Mouse (Mus musculus): Measurements from ENCODE around the gene Rrm2. TPM values are rescaled to one million over a fixed set of nuclear protein-coding genes. Genes with fewer than 3 reads are reported as not detected.
"Not testable (repeated sequence)": the region's sequence is repeated elsewhere in the genome, so short reads cannot be mapped to it uniquely, and the experiment has no call there.

Gene Rrm2
- total RNA-seq, 2 experiments from 2014 or later, result 4.9 to 5.2 TPM

GRCm38 (mm10) chr12:24699578-24699977 is 8.5 kb upstream of the Rrm2 start:
- DNase-seq (ENCODE audit: low spot score in 2 of 2), result no peak
- intact Hi-C loops (cut with DNase I), result no loop called here

DNA sequence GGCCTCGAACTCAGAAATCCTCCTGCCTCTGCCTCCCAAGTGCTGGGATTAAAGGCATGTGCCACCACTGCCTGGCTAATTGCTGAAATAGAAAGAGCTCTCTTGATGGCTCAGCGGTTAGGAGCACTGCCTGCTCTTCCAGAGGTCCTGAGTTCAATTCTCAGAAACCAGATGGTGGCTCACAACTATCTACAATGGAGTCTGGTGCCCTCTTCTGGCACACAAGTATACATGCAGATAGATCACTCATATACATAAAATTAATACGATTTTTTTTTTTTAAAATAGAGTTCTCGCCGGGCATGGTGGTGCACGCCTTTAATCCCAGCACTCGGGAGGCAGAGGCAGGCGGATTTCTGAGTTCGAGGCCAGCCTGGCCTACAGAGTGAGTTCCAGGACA is 6.4 kb upstream of the Rrm2 start:
- intact Hi-C loops (cut with DNase I); DNase-seq (ENCODE audit: low spot score in 2 of 2): not testable (repeated sequence)

- no peak for DNase-seq (ENCODE audit: low spot score in 2 of 2)
- intact Hi-C loops (cut with DNase I), result no loop called here
These were observed 5.0 kb upstream of the Rrm2 start for GRCm38 (mm10) chr12:24703013-24703412.

- intact Hi-C loops (cut with DNase I), result no loop called here
- no peak for DNase-seq (ENCODE audit: low spot score in 2 of 2)
These were observed 2.4 kb upstream of the Rrm2 start for GRCm38 (mm10) chr12:24705502-24706263.

DNA sequence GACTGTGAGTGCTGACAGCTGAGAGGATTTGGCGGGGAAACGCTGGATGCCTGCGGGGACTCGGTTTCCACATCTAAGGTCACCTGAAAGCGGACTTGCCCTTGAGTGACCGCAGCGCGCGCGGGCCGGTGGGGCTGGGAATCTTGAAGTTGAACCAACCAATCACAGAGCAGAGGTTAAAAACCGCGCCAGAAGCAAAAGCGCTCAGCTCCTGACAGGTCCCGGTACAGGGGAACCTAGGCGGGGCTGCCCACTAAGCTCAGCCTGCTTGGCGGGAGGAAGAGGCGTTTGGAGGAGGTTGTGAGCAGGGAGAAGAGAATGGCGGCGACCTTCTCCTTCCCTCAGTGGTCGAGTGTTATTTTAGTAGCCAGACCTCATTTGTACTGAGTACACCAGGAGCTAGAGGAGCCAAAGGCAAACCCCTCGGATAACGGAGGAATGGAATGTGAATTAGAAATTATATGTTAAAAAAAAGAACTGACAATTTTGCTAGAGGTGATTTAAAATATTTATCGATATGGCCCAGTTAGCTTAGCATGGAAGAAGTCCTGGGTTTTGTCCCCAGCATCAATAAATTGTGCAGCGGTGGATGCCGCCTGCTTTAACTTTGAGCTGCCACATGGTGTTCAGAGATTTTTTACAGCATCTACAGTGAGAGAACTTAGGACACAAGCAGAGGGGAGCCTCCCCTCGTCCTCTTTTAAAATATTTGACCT is 1.1 kb upstream of the Rrm2 start:
- DNase-seq (ENCODE audit: low spot score in 2 of 2), result no peak

DNA sequence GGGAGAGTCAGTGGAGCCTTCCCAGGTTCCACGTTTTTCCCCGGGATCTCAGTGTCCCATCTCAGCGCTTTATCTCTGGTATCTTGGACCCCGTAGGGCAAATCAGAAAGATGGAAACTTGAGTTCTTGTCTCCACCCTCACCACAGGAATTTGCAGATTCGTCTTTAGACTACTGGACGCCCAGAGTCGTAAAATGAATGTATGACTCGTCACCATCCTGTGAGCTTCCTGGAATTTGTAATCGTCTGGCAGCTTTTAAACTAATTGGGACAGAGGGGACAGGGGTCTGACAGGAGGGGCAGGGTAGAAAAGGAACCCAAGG is 600 bp upstream of the Rrm2 start:
- no peak for DNase-seq (ENCODE audit: low spot score in 2 of 2)
- intact Hi-C loops (cut with DNase I), result no loop called here

More for the DNA sequence above, 1.1 kb upstream of the Rrm2 start:
- intact Hi-C loops (cut with DNase I), result no loop called here

- no peak for DNase-seq (ENCODE audit: low spot score in 2 of 2)
- intact Hi-C loops (cut with DNase I), result no loop called here
These were observed 780 bp downstream of the Rrm2 start for GRCm38 (mm10) chr12:24708824-24709218.

DNA sequence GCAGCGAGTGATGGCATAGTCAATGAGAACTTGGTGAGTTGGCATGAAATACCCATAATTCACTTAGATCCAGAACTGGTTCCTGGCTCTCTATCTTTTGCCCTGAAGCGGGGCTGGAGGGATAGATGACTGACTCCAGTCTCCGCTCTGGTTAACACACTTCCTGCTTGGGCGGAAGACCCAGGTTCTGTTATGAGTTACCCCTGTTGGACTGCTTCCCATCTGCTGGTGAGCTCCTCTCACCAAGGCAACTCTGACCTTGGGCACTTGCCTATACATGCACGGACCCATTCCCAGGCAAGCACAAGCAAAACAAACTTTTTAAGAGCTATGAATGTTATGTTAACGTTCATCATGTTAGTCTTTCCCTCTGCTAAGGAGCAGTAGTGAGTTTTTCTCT is 1.4 kb downstream of the Rrm2 start:
- intact Hi-C loops (cut with DNase I), result no loop called here
- no peak for DNase-seq (ENCODE audit: low spot score in 2 of 2)

DNA sequence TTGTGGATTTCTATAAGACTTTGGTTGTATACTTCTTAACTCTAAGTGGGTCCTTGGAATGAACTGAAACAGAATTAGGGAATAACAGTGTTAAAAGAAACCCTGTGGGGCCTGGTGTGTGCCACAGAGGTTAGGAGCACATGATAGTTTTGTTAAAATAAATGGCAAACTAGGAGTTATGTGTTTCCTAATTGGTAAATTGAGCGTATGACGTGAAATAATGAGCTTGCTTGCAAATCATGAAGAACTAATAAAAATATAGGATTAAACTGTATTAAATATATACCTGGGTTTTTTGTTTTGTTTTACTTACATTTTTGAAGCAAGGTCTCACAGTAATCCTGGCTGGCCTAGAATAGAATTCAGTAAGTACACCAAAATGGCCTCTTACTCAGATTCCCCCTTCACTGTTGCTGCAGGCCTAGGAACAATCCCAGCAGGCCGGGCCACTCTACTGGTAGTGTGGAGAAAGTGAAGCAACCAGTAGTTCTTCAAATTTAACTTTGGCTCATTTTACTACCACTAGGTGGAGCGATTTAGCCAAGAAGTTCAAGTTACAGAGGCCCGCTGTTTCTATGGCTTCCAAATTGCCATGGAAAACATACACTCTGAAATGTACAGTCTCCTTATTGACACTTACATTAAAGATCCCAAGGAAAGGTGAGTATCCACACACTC is 1.9 kb downstream of the Rrm2 start:
- peak; percentile 67 to 90 for DNase-seq (ENCODE audit: low spot score in 2 of 2)
- intact Hi-C loops (cut with DNase I), result loop anchor here (2.0 to 10.0 kb wide), 2 partner anchors 243 to 1585 kb away; no protein-coding TSS in a partner anchor

DNA sequence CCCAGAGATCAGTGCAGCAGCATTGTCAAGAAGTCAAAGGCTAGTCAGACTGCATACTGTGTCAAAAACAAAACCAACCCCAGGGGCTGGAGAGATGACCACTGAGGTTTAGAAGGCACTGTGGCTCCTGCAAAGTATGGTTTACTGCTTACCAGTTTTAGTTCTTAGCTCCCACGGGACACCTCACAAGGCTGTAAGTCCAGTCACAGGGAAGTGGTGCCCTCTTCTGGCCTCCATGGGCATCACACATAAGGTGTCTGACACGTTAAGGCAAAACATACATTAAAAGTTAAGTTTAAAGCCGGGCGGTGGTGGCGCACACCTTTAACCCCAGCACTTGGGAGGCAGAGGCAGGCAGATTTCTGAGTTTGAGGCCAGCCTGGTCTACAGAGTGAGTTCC is 2.6 kb downstream of the Rrm2 start:
- intact Hi-C loops (cut with DNase I), result loop anchor here (2.0 to 10.0 kb wide), 2 partner anchors 242 to 1584 kb away; no protein-coding TSS in a partner anchor
- DNase-seq (ENCODE audit: low spot score in 2 of 2), result no peak

DNA sequence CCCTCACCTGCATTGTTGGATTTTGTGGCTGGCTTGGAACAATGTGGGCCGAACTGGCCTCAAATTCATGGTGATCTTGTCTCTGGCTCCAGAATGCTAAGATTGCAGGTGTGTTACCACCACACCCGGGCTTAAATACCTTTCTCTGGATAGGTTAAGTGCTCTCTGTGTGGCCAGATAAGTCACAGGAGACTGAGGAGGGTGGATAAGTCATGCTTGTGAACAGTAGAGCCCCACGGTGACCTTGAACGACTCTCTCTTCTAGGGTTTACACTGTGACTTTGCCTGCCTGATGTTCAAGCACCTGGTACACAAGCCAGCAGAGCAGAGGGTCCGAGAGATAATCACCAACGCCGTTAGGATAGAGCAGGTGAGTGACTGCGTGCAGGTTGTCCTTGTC is 4.4 kb downstream of the Rrm2 start:
- no peak for DNase-seq (ENCODE audit: low spot score in 2 of 2)
- intact Hi-C loops (cut with DNase I), result loop anchor here (10.0 kb wide), 1 partner anchor 1582 kb away; no protein-coding TSS in a partner anchor

DNA sequence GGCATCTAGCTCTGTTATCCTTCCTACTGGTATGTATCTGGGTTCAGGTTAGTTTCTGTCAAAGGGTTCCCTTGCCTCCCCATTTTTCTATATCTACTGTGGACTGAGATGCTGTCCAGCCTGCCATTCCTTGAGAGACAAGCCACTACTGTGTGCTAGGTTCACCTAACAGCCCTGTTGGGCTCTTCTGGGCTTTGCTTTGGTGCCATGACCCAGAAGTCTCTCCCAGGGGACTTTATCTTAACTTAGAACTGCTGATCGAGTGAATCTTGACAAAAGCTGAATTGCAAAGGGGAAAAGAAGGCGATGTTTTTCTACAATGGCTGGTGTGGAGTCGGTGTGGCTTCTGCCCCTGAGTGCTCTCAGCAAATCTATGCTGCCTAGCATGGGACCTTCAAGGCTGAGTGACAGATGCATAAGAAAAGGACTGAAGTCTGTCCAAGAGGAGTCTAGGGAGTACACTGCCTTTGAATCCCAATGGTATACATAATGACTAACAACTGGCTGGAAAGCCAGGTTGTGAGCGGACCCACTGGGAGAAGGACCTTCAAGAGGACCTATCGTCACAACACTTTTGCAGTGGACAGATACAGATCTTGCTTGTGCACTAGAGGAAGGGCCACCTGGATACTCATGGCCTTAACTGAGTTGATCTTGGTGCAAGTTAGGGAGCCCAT is 6.7 kb downstream of the Rrm2 start:
- intact Hi-C loops (cut with DNase I), result loop anchor here (5.0 to 10.0 kb wide), 2 partner anchors 118 to 1580 kb away; partner anchors contain the start of gene Mboat2
- DNase-seq (ENCODE audit: low spot score in 2 of 2), result no peak

- no peak for DNase-seq (ENCODE audit: low spot score in 2 of 2)
- intact Hi-C loops (cut with DNase I), result loop anchor here (5.0 to 10.0 kb wide), 2 partner anchors 117 to 1579 kb away; partner anchors contain the start of gene Mboat2
These were observed 7.3 kb downstream of the Rrm2 start for GRCm38 (mm10) chr12:24715268-24715896.

- DNase-seq (ENCODE audit: low spot score in 2 of 2), result peak; percentile 59 to 62
- intact Hi-C loops (cut with DNase I), result loop anchor here (5.0 to 10.0 kb wide), 2 partner anchors 115 to 1578 kb away; partner anchors contain the start of gene Mboat2
These were observed 8.8 kb downstream of the Rrm2 start for GRCm38 (mm10) chr12:24716721-24717301.

DNA sequence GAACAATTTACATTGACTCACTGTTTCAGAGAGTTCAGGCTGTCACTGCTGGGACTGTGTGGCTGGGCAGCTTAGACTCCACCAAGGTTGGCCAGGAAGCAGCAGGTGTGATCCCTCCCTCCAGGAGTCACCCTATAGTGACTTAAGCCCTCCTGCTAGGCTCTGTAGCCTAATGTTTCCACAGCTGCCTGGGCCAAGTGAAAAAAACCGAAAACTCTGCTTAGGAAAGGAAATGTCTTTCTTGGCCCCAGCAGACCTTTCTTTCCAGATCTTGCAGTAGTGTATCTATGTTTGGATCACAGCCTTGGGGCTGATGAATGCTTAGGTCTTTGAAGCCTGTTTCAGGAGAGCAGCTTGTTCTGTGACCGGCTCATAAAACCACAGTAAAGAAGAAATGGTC is 15.4 kb downstream of the Rrm2 start:
- no peak for DNase-seq (ENCODE audit: low spot score in 2 of 2)
- intact Hi-C loops (cut with DNase I), result no loop called here

GRCm38 (mm10) chr12:24723859-24724258 is 15.8 kb downstream of the Rrm2 start:
- no peak for DNase-seq (ENCODE audit: low spot score in 2 of 2)
- intact Hi-C loops (cut with DNase I), result no loop called here

GRCm38 (mm10) chr12:24724369-24724768 is 16.3 kb downstream of the Rrm2 start:
- no peak for DNase-seq (ENCODE audit: low spot score in 2 of 2)
- intact Hi-C loops (cut with DNase I), result no loop called here

DNA sequence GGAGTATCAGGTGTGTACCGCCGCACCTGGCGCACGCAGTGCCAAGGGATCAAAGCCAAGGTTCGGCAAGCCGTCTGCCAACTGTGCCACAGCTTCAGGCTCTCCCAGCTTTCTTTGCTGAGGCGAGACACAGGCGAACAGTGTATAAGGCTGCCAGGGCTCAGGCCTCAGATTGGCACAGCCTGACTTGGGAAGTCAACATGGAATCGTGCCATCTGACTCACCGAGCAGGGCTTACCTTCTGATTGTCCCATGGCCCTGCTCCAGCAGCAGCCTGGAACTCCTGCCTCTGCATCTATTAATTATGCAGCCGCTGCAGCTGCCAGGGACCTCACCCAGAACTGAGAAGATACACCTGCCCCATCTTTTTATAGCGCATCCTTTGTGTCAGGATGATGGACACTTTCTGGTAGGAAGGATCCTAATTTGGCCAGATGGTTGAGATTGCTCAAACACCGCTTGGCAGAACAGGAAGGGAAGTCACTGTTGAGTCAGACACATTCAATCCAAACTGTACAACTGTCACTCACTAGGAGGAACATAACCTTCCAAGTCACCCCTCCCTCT is 26.9 kb downstream of the Rrm2 start:
- DNase-seq (ENCODE audit: low spot score in 2 of 2), result peak in 1 of 2 experiments; percentile 28
- intact Hi-C loops (cut with DNase I), result no loop called here
